Comparison of ENCODE assay signal across 28 mouse cellular contexts in genomic region chr11:119161665-119162064, GRCm38 (mm10).
"Had no signal": no experiment of that assay in that cellular context is flagged by ENCODE, and none has a peak within 500 bp of the region (broad histone marks: within the 10 kb centered on the region; RNA-seq: fewer than 3 reads in every experiment).

No protein-coding gene starts in this region.

- H3K4me3 ChIP-seq: embryonic facial prominence, embryonic 10.5 days; embryonic facial prominence, embryonic 12.5 days; embryonic facial prominence, embryonic 13.5 days; embryonic facial prominence, embryonic 15.5 days; erythroblast, embryonic 14.5 days; forebrain, embryonic 10.5 days; forebrain, embryonic 12.5 days; forebrain, embryonic 13.5 days; forebrain, embryonic 15.5 days; gastrocnemius, adult 2 months; heart, adult 2 months had no signal

- ATAC-seq: forebrain, embryonic 13.5 days; forebrain, embryonic 14.5 days; forebrain, embryonic 15.5 days; forebrain, embryonic 16.5 days; forebrain, postnatal 0 days had no signal

- DNase-seq: cerebellum, adult 8-10 months; cerebellum, adult 9-10 months; cerebellum, adult 9-11 months; cerebellum, postnatal 10 days; cerebellum, postnatal 14 days; cerebellum, postnatal 25 days; cerebellum, postnatal 36 days; embryo, embryonic 11 days; forebrain, postnatal 0 days; gastrocnemius, adult 2 months; gastrocnemius, postnatal 10 days; gastrocnemius, postnatal 14 days; gastrocnemius, postnatal 25 days; gastrocnemius, postnatal 36 days; heart, adult 11 months; heart, adult 18-20 months; heart, adult 2 months had no signal

- H3K27me3 ChIP-seq: embryonic facial prominence, embryonic 15.5 days; forebrain, embryonic 15.5 days had no signal

- H3K9me3 ChIP-seq: embryonic facial prominence, embryonic 10.5 days; embryonic facial prominence, embryonic 12.5 days; embryonic facial prominence, embryonic 13.5 days; embryonic facial prominence, embryonic 15.5 days; forebrain, embryonic 10.5 days; forebrain, embryonic 12.5 days; forebrain, embryonic 13.5 days; forebrain, embryonic 15.5 days had no signal

- H3K4me2 ChIP-seq: embryonic facial prominence, embryonic 12.5 days; embryonic facial prominence, embryonic 13.5 days; embryonic facial prominence, embryonic 15.5 days; forebrain, embryonic 12.5 days; forebrain, embryonic 13.5 days; forebrain, embryonic 15.5 days had no signal

- H3K9ac ChIP-seq: embryonic facial prominence, embryonic 12.5 days; embryonic facial prominence, embryonic 13.5 days; embryonic facial prominence, embryonic 15.5 days; forebrain, embryonic 12.5 days; forebrain, embryonic 13.5 days; forebrain, embryonic 15.5 days; forebrain, postnatal 0 days had no signal

- H3K27ac ChIP-seq: embryonic facial prominence, embryonic 10.5 days; embryonic facial prominence, embryonic 12.5 days; embryonic facial prominence, embryonic 13.5 days; embryonic facial prominence, embryonic 15.5 days; forebrain, embryonic 10.5 days; forebrain, embryonic 13.5 days; forebrain, embryonic 15.5 days; gastrocnemius, adult 2 months; heart, adult 2 months had no signal

- H3K36me3 ChIP-seq: embryonic facial prominence, embryonic 10.5 days; embryonic facial prominence, embryonic 12.5 days; embryonic facial prominence, embryonic 13.5 days; embryonic facial prominence, embryonic 15.5 days; forebrain, embryonic 12.5 days; forebrain, embryonic 15.5 days had no signal
